Mouse (Mus musculus) ovary, postnatal 36 days (tissue): ENCODE measurements around the gene Wnk2.
A peak's percentile ranks its signal among the peaks of the same experiment; 100 is the strongest.

Source experiments
- DNase-seq: peaks from one replicate; pipeline ENCODE4 v3.0.0; 2022; ENCODE audit warnings: low spot score, mixed read lengths

The Wnk2 gene

DNA sequence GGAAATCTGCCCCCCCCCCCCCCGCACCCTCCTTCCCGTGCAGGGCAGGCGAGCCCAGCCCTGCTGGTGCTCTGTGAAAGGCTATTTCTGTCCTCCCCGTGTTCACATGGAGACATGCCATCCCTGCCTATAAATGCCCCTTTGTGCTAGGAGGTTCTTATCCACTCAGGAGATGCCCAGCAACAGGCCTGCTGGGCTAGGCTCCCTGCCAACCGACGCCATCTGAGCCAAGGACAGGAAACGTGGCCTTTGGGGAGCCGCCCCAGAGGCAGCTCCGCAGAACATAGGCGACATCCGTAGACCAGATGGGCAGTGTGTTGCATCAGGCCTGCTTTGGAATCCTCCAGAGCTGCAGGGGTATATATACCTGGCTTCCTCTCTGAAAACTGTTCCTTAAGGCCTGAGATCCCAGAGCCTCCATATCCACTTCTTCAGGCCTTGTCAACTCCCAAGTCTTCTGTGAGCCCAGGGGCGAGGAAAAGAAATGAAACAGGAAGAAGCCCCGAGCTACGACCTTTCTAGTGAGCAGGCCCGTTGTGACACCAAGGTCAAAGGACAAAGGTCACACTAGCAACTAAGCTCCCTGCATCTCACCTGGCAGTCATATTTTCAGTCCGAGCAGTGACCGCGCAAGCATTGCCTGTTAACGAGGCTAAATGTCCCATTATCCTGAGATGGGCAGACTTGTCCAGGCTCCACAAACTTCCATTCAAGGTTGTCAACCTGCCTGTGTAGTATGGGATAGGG, 31.2 kb upstream of the Wnk2 start:
- DNase-seq, result peak; percentile 70

DNA sequence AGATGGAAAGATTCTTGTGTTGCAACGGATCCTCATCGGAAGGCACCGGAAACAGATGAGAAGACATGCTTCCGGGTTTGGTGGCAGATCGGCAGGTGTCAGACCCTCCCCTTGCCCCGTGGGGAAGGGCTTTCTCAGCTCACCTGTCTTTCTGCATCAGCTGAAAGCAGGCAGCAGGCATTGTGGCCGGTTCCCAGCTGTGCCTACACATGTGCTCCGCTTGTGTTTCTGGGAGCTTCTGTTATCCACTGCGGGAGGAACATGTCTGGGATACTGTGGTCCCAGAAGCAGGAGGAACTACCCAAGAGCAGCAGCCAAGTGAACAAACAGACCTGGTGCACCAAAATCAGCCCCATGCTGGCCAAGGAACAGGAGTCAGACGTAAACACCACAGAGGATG, 27.7 kb upstream of the Wnk2 start:
- no peak for DNase-seq

- DNase-seq, result peak; percentile 91
Measured at GRCm38 (mm10) chr13:49172971-49173596, 25.3 kb upstream of the Wnk2 start.

GRCm38 (mm10) chr13:49172335-49172734, 24.5 kb upstream of the Wnk2 start:
- DNase-seq, result no peak

- no peak for DNase-seq
Measured at GRCm38 (mm10) chr13:49171729-49172128, 23.9 kb upstream of the Wnk2 start.

DNA sequence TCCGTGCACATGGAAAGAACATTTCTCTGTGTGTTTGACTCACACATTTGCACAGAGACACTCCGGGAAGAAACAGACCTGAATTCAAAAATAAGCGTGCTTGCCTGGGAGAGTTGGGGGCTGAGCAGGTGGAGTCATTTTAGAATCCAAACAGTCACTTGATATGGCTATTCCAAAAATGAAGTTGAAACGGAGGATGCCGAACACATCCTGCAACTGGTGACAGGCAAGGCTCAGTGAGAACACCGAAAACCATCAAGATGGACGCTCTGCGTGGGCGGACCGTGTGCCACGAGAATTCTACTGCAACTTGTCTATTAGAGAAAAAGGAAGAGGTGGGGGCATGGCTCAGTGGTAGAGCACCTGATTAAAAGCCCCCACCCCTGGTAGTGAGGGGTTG, 22.8 kb upstream of the Wnk2 start:
- DNase-seq, result no peak

DNA sequence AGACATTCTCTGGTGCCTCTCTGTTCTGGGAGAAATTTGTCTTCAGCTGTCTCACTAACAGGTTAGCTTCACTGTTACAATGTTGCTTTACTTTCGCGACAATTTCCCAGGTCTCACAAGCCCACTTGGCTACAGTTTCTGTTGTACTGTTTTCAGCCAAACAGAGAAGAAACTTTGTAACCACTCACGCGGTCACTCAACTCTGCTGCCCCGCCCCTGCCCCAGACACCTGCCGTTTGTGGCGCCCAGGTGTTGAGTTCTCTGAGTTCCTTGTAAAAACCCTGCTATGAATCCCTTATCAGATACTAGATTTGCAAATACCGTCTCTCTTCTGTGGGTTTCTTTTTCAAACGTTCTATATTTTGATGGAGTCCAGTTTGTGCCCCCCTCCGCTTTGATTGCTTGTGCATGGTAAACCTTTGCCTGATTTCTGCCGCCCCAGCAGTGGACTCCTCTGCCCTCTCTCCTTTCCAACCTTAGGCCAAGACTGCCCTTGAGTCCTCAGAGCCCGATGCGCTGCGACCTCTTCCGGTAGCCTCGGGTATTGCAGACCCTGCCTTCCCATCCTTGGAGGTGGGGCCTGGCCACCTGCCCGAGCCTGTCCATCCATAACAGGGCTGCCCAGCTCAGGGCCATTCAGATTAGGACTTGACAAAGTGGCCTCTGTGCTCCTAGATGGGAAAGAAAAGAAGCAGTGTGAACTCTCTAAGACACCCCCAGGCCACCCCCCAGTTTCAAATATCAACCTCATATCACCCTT, 21.8 kb upstream of the Wnk2 start:
- DNase-seq, result peak; percentile 91

DNA sequence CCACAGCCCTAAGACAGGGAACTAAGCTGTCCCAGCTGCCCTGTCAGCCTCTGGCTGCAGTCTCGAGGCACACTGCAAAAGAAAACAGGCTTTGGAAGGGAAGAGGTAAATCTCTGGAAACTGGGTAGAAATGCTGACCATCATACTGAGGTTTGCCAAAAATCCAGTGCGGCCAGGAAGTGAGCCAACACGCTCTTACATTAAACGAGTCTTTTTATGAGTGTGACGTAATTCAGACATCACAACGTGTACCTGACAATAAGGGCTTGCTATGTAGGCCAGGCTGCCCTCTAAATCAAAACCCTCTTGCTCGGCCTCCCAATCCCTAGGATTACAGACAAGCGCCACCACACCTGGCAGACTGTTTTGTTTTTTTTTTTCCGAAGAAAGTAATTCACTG, 19.3 kb upstream of the Wnk2 start:
- no peak for DNase-seq

DNA sequence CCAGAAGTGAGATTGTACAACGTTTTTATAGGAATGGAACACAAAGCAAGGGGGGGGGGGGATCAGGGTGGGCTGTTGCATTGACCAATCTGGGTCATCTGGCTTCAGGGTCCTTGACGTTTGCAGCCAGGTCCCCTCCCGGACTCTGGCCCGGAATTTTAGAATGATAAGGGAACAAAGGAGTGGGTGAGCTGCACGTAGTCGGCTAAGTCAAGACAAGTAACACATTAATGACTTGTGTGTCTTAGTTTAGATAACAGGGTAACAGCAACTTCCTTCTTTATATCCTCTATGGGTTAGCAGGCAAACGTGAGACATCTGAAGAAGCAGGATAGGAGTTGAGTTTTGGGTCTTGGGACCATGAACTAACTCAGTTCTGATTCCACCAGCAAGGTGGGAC, 15.8 kb upstream of the Wnk2 start:
- DNase-seq, result no peak

DNA sequence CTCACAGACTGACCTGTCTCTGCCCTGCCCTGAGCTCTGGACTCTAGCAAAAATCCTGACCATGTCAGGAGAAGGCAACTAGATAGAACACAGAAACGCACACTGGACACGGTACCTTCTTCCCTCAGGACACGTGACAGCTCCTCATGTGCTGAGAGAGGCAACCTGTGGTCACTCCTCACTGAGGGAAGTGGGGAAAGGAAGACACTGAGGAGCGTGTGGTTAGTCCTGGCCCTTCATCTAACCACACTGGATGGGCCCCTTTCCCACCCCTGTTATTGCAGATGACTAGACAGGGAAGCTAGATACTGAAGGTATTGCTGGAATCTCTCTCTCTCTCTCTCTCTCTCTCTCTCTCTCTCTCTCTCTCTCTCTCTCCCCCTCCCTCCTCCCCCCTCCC, 14.9 kb upstream of the Wnk2 start:
- DNase-seq, result no peak

- DNase-seq, result no peak
Measured at GRCm38 (mm10) chr13:49161236-49161635, 13.4 kb upstream of the Wnk2 start.

GRCm38 (mm10) chr13:49158040-49158713, 10.4 kb upstream of the Wnk2 start:
- no peak for DNase-seq

GRCm38 (mm10) chr13:49156645-49157044, 8.8 kb upstream of the Wnk2 start:
- no peak for DNase-seq

- no peak for DNase-seq
Measured at GRCm38 (mm10) chr13:49154621-49155020, 6.8 kb upstream of the Wnk2 start.

DNA sequence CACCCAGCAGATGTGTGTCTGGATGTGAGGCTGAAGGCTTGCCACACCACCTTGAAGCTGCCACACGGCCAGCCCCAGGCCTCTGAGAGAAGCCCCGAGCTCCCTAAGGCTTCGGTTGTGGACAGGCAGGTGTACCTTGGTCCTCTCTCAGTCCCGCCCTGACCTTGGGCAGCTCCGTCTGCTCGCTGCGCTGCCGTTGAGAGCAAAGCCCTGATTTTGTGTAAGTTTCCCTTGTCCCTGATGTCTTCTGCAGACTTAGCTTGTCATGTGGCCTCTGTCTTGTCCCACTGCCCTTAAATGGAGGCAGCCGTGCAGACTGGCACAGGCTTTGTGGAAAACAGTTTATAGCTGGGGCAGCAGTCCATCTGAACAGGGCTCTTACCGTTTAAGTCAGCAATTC, 6.2 kb upstream of the Wnk2 start:
- DNase-seq, result no peak

GRCm38 (mm10) chr13:49148687-49149086, 873 bp upstream of the Wnk2 start:
- no peak for DNase-seq

GRCm38 (mm10) chr13:49147007-49147857, 582 bp downstream of the Wnk2 start:
- DNase-seq, result peak; percentile 45

DNA sequence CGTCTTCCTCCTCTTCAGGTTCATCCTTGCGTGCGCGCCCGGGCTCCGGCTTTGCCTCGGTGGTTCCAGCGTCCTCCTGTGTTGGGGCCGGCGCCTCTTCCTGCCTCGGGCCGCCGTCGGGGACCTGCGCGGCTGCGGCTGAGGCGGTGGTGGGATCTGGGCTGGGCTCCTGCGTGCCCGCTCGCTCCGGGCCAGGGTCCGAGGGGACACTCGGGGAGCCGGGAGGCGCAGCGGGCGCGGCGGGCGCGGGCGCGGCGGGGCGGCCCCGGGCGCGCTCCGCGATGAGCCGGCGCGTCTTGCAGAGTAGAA, 1.2 kb downstream of the Wnk2 start:
- DNase-seq, result no peak

DNA sequence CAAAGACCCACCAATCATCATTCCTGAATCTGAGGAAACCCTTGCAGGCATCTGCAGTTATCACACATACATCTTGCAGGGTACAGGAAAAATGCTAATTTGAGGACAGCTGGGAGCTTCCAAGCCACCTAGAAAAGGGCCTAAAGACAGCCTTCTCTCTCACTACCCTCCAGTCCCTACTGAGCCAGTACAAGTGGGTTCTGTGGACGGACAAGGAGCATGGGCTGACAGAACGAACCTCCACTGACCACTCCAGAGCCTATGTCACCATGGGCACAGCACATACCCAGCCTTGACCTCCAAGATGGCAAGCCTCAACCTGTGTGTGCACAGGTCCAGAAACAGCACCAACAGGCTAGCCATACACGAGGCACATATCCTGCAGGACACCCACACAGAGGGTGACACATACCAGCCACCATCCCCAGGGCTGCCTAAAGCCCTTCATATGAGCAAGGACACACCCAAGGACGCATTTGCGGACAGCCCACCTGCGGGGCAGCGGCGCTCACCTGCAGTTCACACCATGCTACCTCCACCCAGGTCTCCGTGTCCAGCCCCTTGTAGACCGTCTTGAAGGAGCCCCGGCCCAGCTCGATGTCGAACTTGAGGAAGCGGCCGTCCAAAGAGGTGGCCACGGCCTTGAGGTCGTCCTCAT, 1.6 kb downstream of the Wnk2 start:
- no peak for DNase-seq

DNA sequence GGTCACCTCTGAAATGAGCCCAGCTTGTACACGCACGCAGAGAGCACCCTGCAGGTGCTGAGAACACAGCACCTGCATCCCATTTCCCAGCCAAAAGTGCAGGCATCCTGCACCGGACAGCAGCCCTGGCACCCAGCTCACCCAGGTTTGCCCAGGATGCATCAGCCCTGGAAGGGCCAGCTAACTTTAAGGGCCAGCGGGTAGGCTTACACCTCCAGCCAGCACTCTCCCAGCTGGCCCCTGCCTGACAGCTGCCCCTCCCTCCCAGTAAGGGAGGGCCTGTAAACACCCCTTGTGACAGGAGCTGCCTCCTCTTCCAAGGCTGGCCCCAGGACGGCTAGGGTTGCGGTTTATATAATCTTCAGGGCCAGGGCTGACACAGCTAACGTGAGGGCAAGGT, 2.4 kb downstream of the Wnk2 start:
- DNase-seq, result no peak

GRCm38 (mm10) chr13:49144451-49144850, 3.4 kb downstream of the Wnk2 start:
- DNase-seq, result no peak
